Mouse (Mus musculus) midbrain, embryonic 11.5 days (tissue): Measurements from ENCODE around the gene Sox6. TPM values are rescaled to one million over a fixed set of nuclear protein-coding genes. Genes with fewer than 3 reads are reported as not detected.

Source experiments
- ATAC-seq: fragments of 200-750 bp; cut with Nextera tagmentation; 2 replicates; pipeline ENCODE4 v1.8.0; 2017; ENCODE audit warnings: moderate TSS enrichment, moderate library complexity; ENCODE audit not compliant: low FRiP score
- DNase-seq: peaks from one replicate; pipeline ENCODE4 v3.0.0; 2015; ENCODE audit warnings: low spot score; ENCODE audit errors: missing footprints
- H3K27ac ChIP-seq: fragments of 300-500 bp; sonication (generic); 2 replicates; pipeline ENCODE4 v1.5.1; 2014; ENCODE audit warnings: low read depth, low read length
- H3K27me3 ChIP-seq: fragments of 300-500 bp; sonication (generic); 2 replicates; pipeline ENCODE4 v1.6.1; 2014; ENCODE audit warnings: mild to moderate bottlenecking, low read length, moderate library complexity, mixed read lengths; ENCODE audit not compliant: control insufficient read depth, insufficient read depth
- H3K36me3 ChIP-seq: fragments of 300-500 bp; sonication (generic); 2 replicates; pipeline ENCODE4 v1.6.1; 2014; ENCODE audit warnings: mild to moderate bottlenecking, low read length, moderate library complexity, mixed read lengths; ENCODE audit not compliant: control insufficient read depth, insufficient read depth
- H3K4me1 ChIP-seq: fragments of 300-500 bp; sonication (generic); 2 replicates; pipeline ENCODE4 v1.6.1; 2014; ENCODE audit warnings: low read length; ENCODE audit not compliant: control insufficient read depth, insufficient read depth
- H3K4me2 ChIP-seq: fragments of 300-500 bp; sonication (generic); 2 replicates; pipeline ENCODE4 v1.6.1; 2014; ENCODE audit warnings: mild to moderate bottlenecking, moderate library complexity
- H3K4me3 ChIP-seq: fragments of 300-500 bp; sonication (generic); 2 replicates; pipeline ENCODE4 v1.5.1; 2014; ENCODE audit warnings: low read depth, low read length
- H3K9ac ChIP-seq: fragments of 300-500 bp; sonication (generic); 2 replicates; pipeline ENCODE4 v1.6.1; 2014; ENCODE audit warnings: low read length
- H3K9me3 ChIP-seq: fragments of 300-500 bp; sonication (generic); 2 replicates; pipeline ENCODE4 v1.6.1; 2016; ENCODE audit warnings: low read length; ENCODE audit not compliant: control insufficient read depth
- WGBS: fragments of 180-500 bp; shearing (Covaris S2); extraction: QIAGEN DNeasy Blood & Tissue Kit; methylation state at CpG from one replicate; pipeline ENCODE4 v1.1.7; 2014; 5-methylcytosine and 5-hydroxymethylcytosine counted together
- polyA plus RNA-seq: library from polyadenylated mRNA; unstranded; fragments of >200 nt; fragmentation: Nextera tagmentation; extraction: Ambion mirVana; gene quantifications from 2 replicates; pipeline ENCODE4 v1.2.1, GENCODE M21; 2014

Sox6 gene
- polyA plus RNA-seq, 1 experiment from 2014 or later: 42.7 TPM

- DNase-seq: no peak
- 96% methylated on average over 4 of the region's 4 CpGs for WGBS
- Histone ChIP-seq H3K9ac (no peak overlapping the region), H3K36me3 (no peaks in the 10 kb centered on the region), H3K4me1 (no peaks in the 10 kb centered on the region), H3K4me2 (no peak overlapping the region), H3K27ac (no peak overlapping the region), H3K27me3 (no peaks in the 10 kb centered on the region), H3K9me3 (no peaks in the 10 kb centered on the region), H3K4me3 (no peak overlapping the region)
- no peak for ATAC-seq
Measured at GRCm38 (mm10) chr7:115794139-115794858, 244.3 kb downstream of the Sox6 start.

GRCm38 (mm10) chr7:115792841-115793240 lies 245.8 kb downstream of the Sox6 start:
- Histone ChIP-seq H3K27me3 (no peaks in the 10 kb centered on the region), H3K9ac (no peak overlapping the region), H3K4me1 (no peaks in the 10 kb centered on the region), H3K4me3 (no peak overlapping the region), H3K4me2 (no peak overlapping the region), H3K36me3 (no peaks in the 10 kb centered on the region), H3K9me3 (no peaks in the 10 kb centered on the region), H3K27ac (no peak overlapping the region)
- ATAC-seq (no peak), DNase-seq (no peak)
- 77% methylated on average over 2 of the region's 2 CpGs for WGBS

GRCm38 (mm10) chr7:115789116-115789823 lies 249.3 kb downstream of the Sox6 start:
- DNase-seq (no peak), ATAC-seq (no peak)
- no peaks in the 10 kb centered on the region for H3K4me1 ChIP-seq
- H3K9ac ChIP-seq: no peak overlapping the region
- H3K27ac ChIP-seq: no peak overlapping the region
- H3K9me3 ChIP-seq: no peaks in the 10 kb centered on the region
- H3K4me3 ChIP-seq: no peak overlapping the region
- H3K4me2 ChIP-seq: no peak overlapping the region
- H3K36me3 ChIP-seq: no peaks in the 10 kb centered on the region
- no peaks in the 10 kb centered on the region for H3K27me3 ChIP-seq
- 88% methylated on average over 5 of the region's 5 CpGs for WGBS

- H3K4me3 ChIP-seq: no peak overlapping the region
- DNase-seq (no peak), ATAC-seq (no peak)
- no peaks in the 10 kb centered on the region for H3K4me1 ChIP-seq
- no peak overlapping the region for H3K27ac ChIP-seq
- no peaks in the 10 kb centered on the region for H3K27me3 ChIP-seq
- no peak overlapping the region for H3K4me2 ChIP-seq
- H3K9me3 ChIP-seq: no peaks in the 10 kb centered on the region
- 91% methylated on average over 8 of the region's 8 CpGs for WGBS
- no peak overlapping the region for H3K9ac ChIP-seq
- no peaks in the 10 kb centered on the region for H3K36me3 ChIP-seq
Measured at GRCm38 (mm10) chr7:115783982-115784917, 254.3 kb downstream of the Sox6 start.

GRCm38 (mm10) chr7:115780148-115780547 lies 258.4 kb downstream of the Sox6 start:
- ATAC-seq (no peak), DNase-seq (no peak)
- Histone ChIP-seq H3K27me3 (no peaks in the 10 kb centered on the region), H3K4me3 (no peak overlapping the region), H3K4me2 (no peak overlapping the region), H3K36me3 (no peaks in the 10 kb centered on the region), H3K4me1 (peaks cover 15% of the 10 kb centered on the region), H3K9me3 (no peaks in the 10 kb centered on the region), H3K9ac (no peak overlapping the region), H3K27ac (no peak overlapping the region)
- 87% methylated on average over 4 of the region's 4 CpGs for WGBS

- no peaks in the 10 kb centered on the region for H3K27me3 ChIP-seq
- WGBS: 98% methylated on average over 2 of the region's 2 CpGs
- H3K4me2 ChIP-seq: no peak overlapping the region
- DNase-seq: no peak
- peaks cover 15% of the 10 kb centered on the region for H3K4me1 ChIP-seq
- no peak overlapping the region for H3K4me3 ChIP-seq
- ATAC-seq: no peak
- H3K9ac ChIP-seq: no peak overlapping the region
- H3K27ac ChIP-seq: no peak overlapping the region
- H3K36me3 ChIP-seq: no peaks in the 10 kb centered on the region
- H3K9me3 ChIP-seq: no peaks in the 10 kb centered on the region
Measured at GRCm38 (mm10) chr7:115779544-115779943, 259.1 kb downstream of the Sox6 start.

- ATAC-seq (peak; percentile 57; the same call in 1 of the 2 replicates), DNase-seq (peak; percentile 91)
- peak overlapping the region; percentile 14; the same call in 1 of the 2 replicates for H3K4me2 ChIP-seq
- no peak overlapping the region for H3K4me3 ChIP-seq
- H3K9ac ChIP-seq: no peak overlapping the region
- WGBS: 46% methylated on average over 7 of the region's 7 CpGs
- no peaks in the 10 kb centered on the region for H3K9me3 ChIP-seq
- H3K36me3 ChIP-seq: no peaks in the 10 kb centered on the region
- peaks cover 15% of the 10 kb centered on the region for H3K4me1 ChIP-seq
- peak overlapping the region; percentile 42; the same call in 1 of the 2 replicates for H3K27ac ChIP-seq
- H3K27me3 ChIP-seq: no peaks in the 10 kb centered on the region
Measured at GRCm38 (mm10) chr7:115776736-115777135, 261.9 kb downstream of the Sox6 start.

DNA sequence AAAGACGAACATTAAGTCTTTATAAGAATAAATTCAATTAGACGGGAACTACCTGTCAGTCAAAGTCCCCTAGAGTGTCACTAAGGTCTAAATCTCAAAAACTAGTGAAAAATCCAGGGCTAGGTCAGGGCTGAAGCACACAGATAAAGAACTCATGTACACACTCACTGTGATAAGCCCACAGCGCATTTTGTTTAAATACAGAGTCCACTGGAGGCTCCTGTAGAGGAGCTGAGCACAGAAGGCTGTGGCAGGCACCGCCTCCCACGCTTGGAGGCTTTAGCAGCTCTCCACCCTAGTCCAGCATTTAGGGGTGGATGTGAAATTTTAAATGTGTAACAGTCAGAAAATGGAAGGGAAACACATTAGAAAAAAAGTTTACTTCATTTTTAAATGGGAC lies 262.3 kb downstream of the Sox6 start:
- peak overlapping the region; percentile 50; the same call in 1 of the 2 replicates for H3K27ac ChIP-seq

More for the DNA sequence above, 262.3 kb downstream of the Sox6 start:
- Histone ChIP-seq H3K9ac (no peak overlapping the region), H3K27me3 (no peaks in the 10 kb centered on the region), H3K4me2 (no peak overlapping the region), H3K9me3 (no peaks in the 10 kb centered on the region), H3K4me1 (peaks cover 15% of the 10 kb centered on the region), H3K4me3 (no peak overlapping the region), H3K36me3 (no peaks in the 10 kb centered on the region)
- ATAC-seq (0 out of 2 replicates have a peak, but pooled peaks have one; percentile 68), DNase-seq (no peak)
- WGBS: 32% methylated on average over 5 of the region's 5 CpGs
